Mouse (Mus musculus) layer of hippocampus, postnatal 25 days (tissue): Measurements from ENCODE around the gene Tsc22d4. TPM values are rescaled to one million over a fixed set of nuclear protein-coding genes. Genes with fewer than 3 reads are reported as not detected.
A peak's percentile ranks its signal among the peaks of the same experiment; 100 is the strongest.
"Not testable (repeated sequence)": the region's sequence is repeated elsewhere in the genome, so short reads cannot be mapped to it uniquely, and the experiment has no call there.

Experiments used
- DNase-seq, 2 experiments: peaks; one replicate each; pipeline ENCODE4 v3.0.0; 2022; ENCODE audit warnings: mixed read lengths in 2 of 2, low spot score in 1 of 2; ENCODE audit errors: extremely low spot score in 1 of 2
- total RNA-seq, 2 experiments: library from RNA; stranded (reverse); gene quantifications; 2 replicates each; pipeline ENCODE4 v1.2.3; 2021

Tsc22d4 gene
- 100 to 1,000 TPM; 203 to 214 TPM for total RNA-seq

DNA sequence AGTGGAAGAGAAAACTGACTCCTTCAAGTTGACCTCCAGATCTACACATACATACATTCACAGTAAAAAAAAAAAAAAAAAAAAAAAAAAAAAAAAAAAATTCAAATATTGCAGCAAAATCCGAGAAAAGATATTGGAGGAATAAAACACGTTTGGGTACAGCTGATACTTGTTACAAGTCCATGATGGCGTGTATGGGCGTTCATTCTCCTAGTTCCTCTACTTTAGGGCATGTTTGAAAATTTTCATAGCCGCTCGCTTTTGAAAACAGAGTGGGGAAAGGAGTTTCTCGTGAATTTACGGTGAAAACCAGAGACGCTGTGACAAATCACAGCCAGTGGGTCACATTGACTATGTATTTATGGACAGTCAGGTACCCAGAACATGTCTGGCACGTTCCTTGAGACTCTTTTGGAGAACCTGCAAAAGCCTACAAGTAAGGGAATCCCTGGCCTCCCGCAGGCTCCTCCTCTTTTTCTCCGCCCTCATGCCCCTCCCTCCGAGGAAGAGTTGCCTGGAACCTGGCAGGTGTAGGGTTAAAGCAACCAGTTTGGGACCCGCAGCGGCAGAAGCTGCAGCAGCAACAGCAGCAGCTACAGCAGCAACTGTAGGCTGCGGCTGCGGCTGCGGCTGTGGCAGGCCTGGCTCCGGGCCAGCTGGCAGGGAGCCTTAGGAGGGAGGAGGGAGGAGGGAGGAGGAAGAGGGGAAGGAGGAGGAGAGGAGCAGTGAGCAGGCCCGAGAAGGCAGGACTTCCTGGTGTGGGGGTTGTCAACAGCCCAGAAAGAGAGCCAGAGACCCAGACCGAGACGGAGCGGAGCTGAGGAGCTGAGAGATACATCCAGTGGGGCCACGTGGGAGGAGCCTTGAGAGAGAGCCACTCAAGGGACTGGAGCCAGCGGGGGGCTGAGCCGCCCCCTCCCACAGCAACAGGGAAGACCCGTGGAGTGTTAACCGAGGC is at the start of gene Tsc22d4:
TSS of gene Tsc22d4 (plus strand) at position 517 of the 958 bp plus-strand sequence.
- DNase-seq: peak; percentile 71 to 85

GRCm38 (mm10) chr5:137695930-137696329 is 49.6 kb upstream of the Tsc22d4 start:
- DNase-seq: no peak

GRCm38 (mm10) chr5:137699080-137699479 is 46.5 kb upstream of the Tsc22d4 start:
- no peak for DNase-seq

DNA sequence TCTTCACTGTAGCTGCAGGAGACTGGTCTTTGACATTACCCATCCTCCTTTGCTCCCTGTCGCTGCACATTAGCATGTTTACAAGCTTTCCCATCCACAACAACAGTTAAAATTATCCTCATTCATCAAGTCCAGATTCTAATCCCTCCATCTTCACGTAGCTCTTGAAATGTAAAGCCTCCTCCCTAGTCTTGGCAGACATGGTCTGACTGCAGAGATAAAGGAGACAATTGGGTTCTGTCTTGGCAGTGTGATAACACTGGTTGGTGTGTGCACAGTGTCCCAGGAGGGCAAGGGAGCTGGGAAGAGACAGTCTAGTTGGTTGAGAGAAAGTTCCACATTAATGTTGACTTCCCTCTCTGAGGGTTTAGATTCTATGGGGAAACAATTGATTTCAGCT is 45.7 kb upstream of the Tsc22d4 start:
- no peak for DNase-seq

DNA sequence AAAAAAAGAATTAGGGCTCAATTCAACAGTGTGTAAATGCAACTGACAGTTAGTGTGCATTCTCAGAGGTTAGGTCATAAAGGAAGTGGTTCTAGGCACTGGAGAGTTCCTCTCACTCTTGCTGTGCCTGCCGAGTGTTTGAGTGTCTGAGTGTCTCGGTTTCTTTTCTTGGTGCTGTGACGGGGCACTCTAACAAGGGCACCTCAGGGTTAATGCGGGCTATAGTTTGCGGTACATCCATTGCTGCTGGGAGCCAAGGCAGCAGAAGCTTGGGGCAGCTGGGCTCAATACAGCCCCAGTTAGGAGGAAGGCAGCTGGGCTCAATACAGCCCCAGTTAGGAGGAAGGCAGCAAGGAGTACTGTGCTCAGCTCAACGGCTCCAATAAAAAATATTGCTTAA is 40.3 kb upstream of the Tsc22d4 start:
- DNase-seq: no peak

DNA sequence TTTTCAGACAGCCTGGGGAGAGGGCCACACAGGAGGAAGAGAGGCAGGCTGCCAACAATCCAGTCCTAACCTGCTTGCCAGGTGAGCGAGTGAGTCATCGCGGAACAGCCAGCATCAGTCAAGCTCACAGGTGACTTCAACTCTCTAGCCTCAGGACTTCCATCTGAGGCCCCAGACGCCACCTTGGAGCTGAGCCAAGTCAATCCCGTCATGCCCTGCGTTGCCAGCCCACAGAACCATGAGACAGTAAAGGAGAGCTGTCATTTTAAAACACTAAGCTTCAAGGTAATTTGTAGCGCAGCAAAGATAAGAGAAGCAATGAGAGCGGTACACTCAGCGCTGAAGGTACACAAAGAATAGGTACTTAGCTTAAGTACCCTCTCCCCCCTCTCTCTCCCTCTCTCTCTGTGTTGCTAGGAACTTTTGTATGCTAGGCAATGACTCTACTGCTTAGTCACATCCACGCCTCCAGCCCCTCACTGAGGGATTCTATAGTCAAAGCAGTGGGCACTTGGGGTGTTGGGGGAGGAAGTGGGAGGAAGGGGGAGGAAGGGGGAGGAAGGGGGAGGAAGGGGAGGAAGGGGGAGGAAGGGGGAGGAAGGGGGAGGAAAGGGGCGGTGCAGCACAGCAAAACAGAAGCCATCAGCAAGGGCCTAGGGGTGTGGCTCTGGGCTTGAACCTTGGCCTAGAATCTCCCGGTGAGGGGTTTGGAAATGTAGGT is 38.5 kb upstream of the Tsc22d4 start:
- peak in 1 of 2 experiments; percentile 31 for DNase-seq

GRCm38 (mm10) chr5:137713454-137713853 is 32.1 kb upstream of the Tsc22d4 start:
- no peak for DNase-seq

DNA sequence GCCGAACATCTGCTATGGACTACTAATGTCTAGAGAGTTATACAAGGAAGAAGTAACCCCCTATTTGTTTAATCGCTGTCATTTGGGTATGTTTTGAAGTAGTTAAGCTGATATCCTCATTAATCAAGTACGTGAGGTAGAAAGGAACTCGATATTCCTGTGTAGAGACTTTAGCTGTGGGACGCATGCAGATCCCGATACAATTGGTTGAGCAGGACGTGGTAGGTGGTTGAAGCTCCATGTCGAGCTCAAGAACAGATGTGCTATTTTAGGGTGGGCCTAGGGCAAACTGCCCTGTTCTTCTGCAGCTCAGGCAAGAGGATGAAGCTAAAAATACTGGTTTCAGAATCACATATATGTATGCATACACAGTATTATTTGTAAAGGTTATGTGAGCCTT is 29.8 kb upstream of the Tsc22d4 start:
- DNase-seq: no peak

GRCm38 (mm10) chr5:137718020-137718790 is 27.3 kb upstream of the Tsc22d4 start:
- DNase-seq: no peak

GRCm38 (mm10) chr5:137719088-137719487 is 26.4 kb upstream of the Tsc22d4 start:
- no peak for DNase-seq

DNA sequence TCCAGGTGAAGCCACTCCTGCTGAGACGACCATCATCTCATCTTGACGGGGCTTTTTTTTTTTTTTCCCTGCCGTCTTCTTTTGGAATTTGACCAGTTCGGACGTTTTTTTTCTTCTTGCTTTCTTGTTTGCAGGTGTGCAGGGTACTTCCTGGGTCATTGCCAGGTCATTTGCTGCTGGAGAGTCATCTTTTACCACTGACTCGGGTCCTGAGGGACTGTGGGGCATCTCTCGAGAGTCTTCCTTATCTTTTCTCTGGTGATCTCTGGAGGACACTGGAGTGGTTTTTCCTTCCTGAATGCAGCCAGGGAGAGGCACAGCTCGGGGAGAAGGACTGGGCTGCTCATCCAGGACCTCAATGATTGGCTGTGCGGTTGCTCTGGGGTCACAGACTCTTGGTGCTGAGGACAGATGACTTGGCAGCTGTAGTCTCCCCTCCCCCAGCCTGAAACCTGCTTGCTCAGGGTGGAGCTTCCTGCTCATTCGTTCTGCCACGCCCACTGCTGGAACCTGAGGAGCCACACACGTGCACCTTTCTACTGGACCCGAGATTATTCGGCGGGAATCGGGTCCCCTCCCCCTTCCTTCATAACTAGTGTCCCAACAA is 24.9 kb upstream of the Tsc22d4 start:
- not testable (repeated sequence) for DNase-seq

DNA sequence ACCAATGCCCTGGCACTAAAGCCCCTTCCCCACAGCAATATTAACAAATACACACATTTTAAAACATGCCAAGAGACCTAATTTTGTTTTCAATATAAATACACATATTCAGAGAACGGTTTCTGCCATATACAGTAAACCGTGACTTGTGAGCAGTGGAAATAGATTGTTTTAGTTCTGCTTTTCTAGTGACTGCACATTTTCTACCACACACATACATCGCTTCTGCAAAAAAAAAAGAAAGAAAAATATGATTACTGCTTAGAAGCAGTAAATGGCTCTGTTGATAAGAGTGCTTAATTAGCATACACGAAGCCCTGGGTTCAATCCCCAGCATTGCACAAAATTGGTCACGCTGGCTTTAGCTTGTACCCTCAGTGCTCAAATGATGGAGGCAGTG is 21.7 kb upstream of the Tsc22d4 start:
- DNase-seq: no peak

- DNase-seq: no peak
These were observed 18.8 kb upstream of the Tsc22d4 start for GRCm38 (mm10) chr5:137726767-137727166.

GRCm38 (mm10) chr5:137733638-137734288 is 11.8 kb upstream of the Tsc22d4 start:
- peak in 1 of 2 experiments; percentile 46 for DNase-seq

- DNase-seq: peak; percentile 62 to 71
These were observed 11.1 kb upstream of the Tsc22d4 start for GRCm38 (mm10) chr5:137734289-137735061.

DNA sequence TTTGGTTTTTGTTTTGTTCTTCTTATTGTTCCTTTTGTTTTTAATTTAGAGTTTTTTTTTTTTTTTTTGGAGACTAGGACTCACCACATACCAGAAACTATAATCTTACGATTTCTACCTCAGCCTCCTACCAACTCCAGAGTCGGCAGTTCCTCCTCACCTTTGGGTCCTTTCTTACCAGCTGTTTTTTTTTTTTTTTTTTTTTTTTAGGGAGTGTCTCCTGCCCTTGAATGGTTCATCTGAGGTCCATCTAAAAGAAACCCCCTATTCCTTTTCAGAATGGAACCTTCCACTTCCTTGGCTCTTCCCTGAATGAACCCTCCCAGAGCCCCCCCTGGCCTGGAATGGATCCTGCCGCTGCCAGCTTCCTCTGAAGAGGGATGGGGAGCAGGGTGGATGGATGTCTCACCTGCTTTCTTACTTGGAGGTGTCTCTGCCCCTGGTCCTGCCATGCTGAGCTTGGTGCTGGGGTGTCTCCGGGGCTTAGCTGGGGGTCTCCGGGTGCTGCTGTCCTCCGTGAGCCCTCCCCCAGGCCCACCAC is 8.1 kb upstream of the Tsc22d4 start:
- no peak for DNase-seq

GRCm38 (mm10) chr5:137738516-137738915 is 7.0 kb upstream of the Tsc22d4 start:
- DNase-seq: no peak

DNA sequence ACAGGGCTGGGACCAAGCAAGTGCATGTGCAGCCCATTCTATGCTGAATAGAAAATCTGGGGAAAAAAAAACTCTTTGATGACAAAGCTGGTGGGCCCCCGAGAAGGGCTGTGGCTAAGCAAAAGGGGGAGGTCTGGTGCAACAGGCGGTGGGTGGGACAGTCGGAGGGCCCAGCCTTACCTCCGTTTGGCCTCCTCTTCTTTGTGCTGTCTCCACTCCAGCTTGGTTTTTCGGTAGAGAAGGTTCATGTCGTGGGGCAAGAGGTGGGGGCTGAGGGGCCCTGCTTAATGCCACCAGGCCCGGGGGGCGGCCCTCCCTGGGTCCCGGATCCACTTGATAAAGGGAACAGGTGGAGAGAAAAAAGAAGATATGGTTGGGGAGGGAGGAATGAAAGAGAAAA is 6.1 kb upstream of the Tsc22d4 start:
- DNase-seq: no peak

DNA sequence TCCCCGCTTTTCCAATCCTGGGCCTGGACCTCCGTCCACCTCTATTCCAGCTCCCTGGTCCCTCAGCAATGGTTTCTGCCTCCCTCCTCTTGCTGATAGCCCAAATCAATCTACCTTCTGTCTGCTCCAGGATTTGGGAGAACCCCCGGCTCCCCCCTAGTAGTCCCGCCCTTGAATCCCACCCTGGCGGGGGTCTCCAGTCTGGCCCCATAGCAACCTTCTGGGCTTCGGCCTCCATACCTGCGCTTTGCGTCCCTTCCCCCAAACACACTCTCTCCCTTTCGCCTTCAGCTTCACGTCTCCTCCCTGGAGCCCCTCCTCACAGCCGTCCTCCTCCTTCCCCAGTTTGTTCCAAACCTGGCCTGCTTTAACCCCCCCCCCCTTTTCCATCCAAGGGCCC is 5.0 kb upstream of the Tsc22d4 start:
- DNase-seq: no peak
